Mouse (Mus musculus) ES-E14 (cell line): ENCODE data around the gene Foxl2.

Experiments used
- CHD2 ChIP-seq: IDR thresholded peaks from 2 replicates; pipeline ENCODE4 v1.6.1; 2014; ENCODE audit warnings: mild to moderate bottlenecking, low read depth, low read length, inconsistent platforms
- HCFC1 ChIP-seq: IDR thresholded peaks from 2 replicates; pipeline ENCODE4 v1.6.1; 2012; ENCODE audit warnings: low read length, inconsistent platforms, borderline replicate concordance; ENCODE audit not compliant: insufficient read depth
- MAFK ChIP-seq: IDR thresholded peaks from 2 replicates; pipeline ENCODE4 v1.6.1; 2014; ENCODE audit warnings: mild to moderate bottlenecking, low read depth, low read length, inconsistent platforms; ENCODE audit not compliant: insufficient read depth
- ZC3H11A ChIP-seq: IDR thresholded peaks from 2 replicates; pipeline ENCODE4 v1.6.1; 2012; ENCODE audit warnings: low read depth, mild to moderate bottlenecking, inconsistent platforms, low read length, borderline replicate concordance
- ZNF384 ChIP-seq: IDR thresholded peaks from 2 replicates; pipeline ENCODE4 v1.6.1; 2012; ENCODE audit warnings: low read depth, low read length, inconsistent platforms

DNA sequence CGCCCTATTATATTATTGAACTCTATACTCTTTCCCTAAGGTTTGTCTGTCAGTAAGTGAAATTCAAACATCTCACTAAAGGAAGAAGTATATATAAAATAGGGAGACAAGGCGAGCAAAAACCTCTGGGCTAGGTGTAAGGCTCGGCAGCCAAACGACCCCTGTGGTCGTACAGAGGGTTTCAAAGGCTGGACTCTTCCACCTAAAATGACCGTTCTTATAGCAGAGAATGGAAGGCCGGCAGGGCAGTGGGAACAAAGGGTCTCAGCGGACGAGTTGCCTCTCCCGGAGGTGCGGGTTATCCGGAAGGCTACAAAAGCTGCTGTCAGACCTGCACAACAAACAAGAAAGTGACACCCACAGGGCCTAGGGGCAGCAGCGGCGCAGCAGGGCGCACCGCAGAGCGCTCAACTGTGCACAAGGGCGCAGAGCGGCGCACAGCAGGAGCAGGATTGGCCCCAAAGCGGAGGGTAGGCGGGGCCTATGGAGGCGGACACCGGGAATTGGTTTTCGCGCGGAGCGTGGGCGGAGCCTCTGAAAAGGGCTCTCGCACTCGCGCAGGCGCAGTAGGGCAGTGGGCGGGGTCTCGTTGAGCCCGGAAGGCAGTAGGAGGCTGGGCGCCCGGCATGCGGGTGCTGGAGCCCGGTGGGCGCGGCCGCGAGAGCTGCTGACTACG, 30.9 kb downstream of the Foxl2 start, which contains the start of gene Faim:
- TF ChIP-seq ZNF384 = no peak
- TF ChIP-seq CHD2 = no peak
- TF ChIP-seq MAFK = no peak
- TF ChIP-seq HCFC1 = no peak; the same call in 1 of the 2 replicates
- no peak for TF ChIP-seq ZC3H11A
